Mouse (Mus musculus): ENCODE data around the gene Gm3238. TPM values are rescaled to one million over a fixed set of nuclear protein-coding genes. Genes with fewer than 3 reads are reported as not detected.
"Not testable (repeated sequence)": the region's sequence is repeated elsewhere in the genome, so short reads cannot be mapped to it uniquely, and the experiment has no call there.

Gm3238 gene
- polyA plus RNA-seq, 1 experiment from 2014 or later = not detected

GRCm38 (mm10) chr10:77769727-77770126 is 1.4 kb downstream of the Gm3238 start:
- Histone ChIP-seq H3K4me2 (replicated peaks; ENCODE audit: low read depth, low read length) (no peak overlapping the region), H3K27ac (ENCODE audit: low read length) (no peak overlapping the region), H3K9me3 (ENCODE audit: control insufficient read depth, low read depth, low read length) (no peaks in the 10 kb centered on the region), H3K36me3 (ENCODE audit: control insufficient read depth, insufficient read depth, low read length) (no peaks in the 10 kb centered on the region), H3K4me1 (ENCODE audit: control insufficient read depth, insufficient read depth, low read length) (no peaks in the 10 kb centered on the region), H3K27me3 (ENCODE audit: control insufficient read depth, insufficient read depth, low read length) (no peaks in the 10 kb centered on the region), H3K9ac (replicated peaks; ENCODE audit: low read depth, low read length) (no peak overlapping the region), H3K4me3 (ENCODE audit: low read depth, low read length) (no peak overlapping the region)
- no peak for ATAC-seq (ENCODE audit: insufficient number of reproducible peaks, insufficient read depth, low FRiP score, low read depth)
- 56% methylated on average over 1 of the region's 1 CpGs for WGBS

DNA sequence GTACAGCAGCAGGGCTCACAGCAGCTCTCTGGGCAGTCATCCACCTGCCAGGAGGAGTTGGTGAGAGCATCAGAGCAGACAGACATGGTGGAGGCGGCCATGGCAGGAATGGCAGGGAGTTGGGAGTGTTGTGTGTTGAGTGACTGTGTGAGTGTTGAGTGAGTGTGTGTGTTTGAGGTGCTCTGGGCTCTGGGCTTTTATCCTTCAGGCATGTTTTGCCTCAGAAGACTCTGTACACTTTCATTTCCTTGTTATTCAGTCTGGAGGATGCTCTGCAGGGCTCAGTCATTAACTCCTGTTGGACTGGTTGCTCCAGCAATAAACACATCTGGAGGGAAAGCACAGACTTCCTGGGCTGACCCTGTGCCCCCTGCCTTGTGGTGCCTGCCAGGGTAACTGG is 11.5 kb downstream of the Gm3238 start, which contains the start of gene Gm3233:
Gene Gm3233, minus strand, starts transcription at position 101 of the 400 bp plus-strand sequence.
- not testable (repeated sequence) for H3K9ac ChIP-seq (replicated peaks; ENCODE audit: low read depth, low read length); H3K27ac ChIP-seq (ENCODE audit: low read length); H3K4me2 ChIP-seq (replicated peaks; ENCODE audit: low read depth, low read length); H3K4me3 ChIP-seq (ENCODE audit: low read depth, low read length); H3K27me3 ChIP-seq (ENCODE audit: control insufficient read depth, insufficient read depth, low read length); H3K4me1 ChIP-seq (ENCODE audit: control insufficient read depth, insufficient read depth, low read length); H3K9me3 ChIP-seq (ENCODE audit: control insufficient read depth, low read depth, low read length); H3K36me3 ChIP-seq (ENCODE audit: control insufficient read depth, insufficient read depth, low read length); ATAC-seq (ENCODE audit: insufficient number of reproducible peaks, insufficient read depth, low FRiP score, low read depth)
- WGBS = no CpG with 5 or more reads among the region's 1 CpGs

DNA sequence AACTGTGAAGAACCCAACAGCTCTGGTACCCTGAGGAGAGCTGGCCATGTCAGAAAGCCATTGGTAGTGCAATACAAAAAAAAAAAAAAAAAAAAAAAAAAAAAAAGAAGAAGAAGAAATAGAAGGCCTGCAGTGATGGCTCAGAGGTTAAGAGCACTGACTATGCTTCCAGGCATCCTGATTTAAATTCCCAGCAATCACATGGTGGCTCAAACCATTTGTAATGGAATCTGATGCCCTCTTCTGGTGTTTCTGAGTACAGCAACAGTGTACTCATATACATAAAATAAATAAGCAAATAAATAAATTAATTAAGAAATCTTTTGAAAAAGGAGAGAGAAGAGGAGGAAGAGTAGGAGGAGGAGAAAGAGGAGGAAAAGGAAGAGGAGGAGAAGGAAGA is 17.7 kb downstream of the Gm3238 start:
- no peak overlapping the region for H3K4me3 ChIP-seq (ENCODE audit: low read depth, low read length)
- ATAC-seq (ENCODE audit: insufficient number of reproducible peaks, insufficient read depth, low FRiP score, low read depth) = no peak
- H3K27ac ChIP-seq (ENCODE audit: low read length) = no peak overlapping the region

GRCm38 (mm10) chr10:77752312-77752711 is 18.8 kb downstream of the Gm3238 start:
- H3K9ac ChIP-seq (replicated peaks; ENCODE audit: low read depth, low read length); H3K4me1 ChIP-seq (ENCODE audit: control insufficient read depth, insufficient read depth, low read length); H3K36me3 ChIP-seq (ENCODE audit: control insufficient read depth, insufficient read depth, low read length); H3K4me3 ChIP-seq (ENCODE audit: low read depth, low read length); H3K9me3 ChIP-seq (ENCODE audit: control insufficient read depth, low read depth, low read length); ATAC-seq (ENCODE audit: insufficient number of reproducible peaks, insufficient read depth, low FRiP score, low read depth); H3K27ac ChIP-seq (ENCODE audit: low read length); H3K27me3 ChIP-seq (ENCODE audit: control insufficient read depth, insufficient read depth, low read length); H3K4me2 ChIP-seq (replicated peaks; ENCODE audit: low read depth, low read length): not testable (repeated sequence)
- 59% methylated on average over 3 of the region's 3 CpGs for WGBS

More for the DNA sequence above, 17.7 kb downstream of the Gm3238 start:
- no peaks in the 10 kb centered on the region for H3K27me3 ChIP-seq (ENCODE audit: control insufficient read depth, insufficient read depth, low read length)
- no peaks in the 10 kb centered on the region for H3K36me3 ChIP-seq (ENCODE audit: control insufficient read depth, insufficient read depth, low read length)
- no peaks in the 10 kb centered on the region for H3K9me3 ChIP-seq (ENCODE audit: control insufficient read depth, low read depth, low read length)
- no peaks in the 10 kb centered on the region for H3K4me1 ChIP-seq (ENCODE audit: control insufficient read depth, insufficient read depth, low read length)
- H3K9ac ChIP-seq (replicated peaks; ENCODE audit: low read depth, low read length) = no peak overlapping the region
- H3K4me2 ChIP-seq (replicated peaks; ENCODE audit: low read depth, low read length) = no peak overlapping the region

DNA sequence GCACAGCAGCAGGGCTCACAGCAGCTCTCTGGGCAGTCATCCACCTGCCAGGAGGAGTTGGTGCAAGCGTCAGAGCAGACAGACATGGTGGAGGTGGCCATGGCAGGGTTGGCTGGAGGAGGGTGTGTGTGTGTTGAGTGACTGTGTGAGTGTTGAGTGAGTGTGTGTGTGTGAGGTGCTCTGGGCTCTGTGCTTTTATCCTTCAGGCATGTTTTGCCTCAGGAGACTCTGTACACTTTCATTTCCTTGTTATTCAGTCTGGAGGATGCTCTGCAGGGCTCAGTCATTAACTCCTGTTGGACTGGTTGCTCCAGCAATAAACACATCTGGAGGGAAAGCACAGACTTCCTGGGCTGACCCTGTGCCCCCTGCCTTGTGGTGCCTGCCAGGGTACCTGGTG is 19.9 kb downstream of the Gm3238 start, which contains the start of gene Gm9736:
Gene Gm9736, minus strand, starts transcription at position 101 of the 400 bp plus-strand sequence.
- not testable (repeated sequence) for H3K4me2 ChIP-seq (replicated peaks; ENCODE audit: low read depth, low read length); H3K27me3 ChIP-seq (ENCODE audit: control insufficient read depth, insufficient read depth, low read length); H3K9me3 ChIP-seq (ENCODE audit: control insufficient read depth, low read depth, low read length); H3K36me3 ChIP-seq (ENCODE audit: control insufficient read depth, insufficient read depth, low read length); H3K4me3 ChIP-seq (ENCODE audit: low read depth, low read length); H3K4me1 ChIP-seq (ENCODE audit: control insufficient read depth, insufficient read depth, low read length); ATAC-seq (ENCODE audit: insufficient number of reproducible peaks, insufficient read depth, low FRiP score, low read depth); H3K27ac ChIP-seq (ENCODE audit: low read length); H3K9ac ChIP-seq (replicated peaks; ENCODE audit: low read depth, low read length)
- 40% methylated on average over 1 of the region's 1 CpGs for WGBS

GRCm38 (mm10) chr10:77750686-77751085 is 20.4 kb downstream of the Gm3238 start:
- WGBS = 79% methylated on average over 1 of the region's 1 CpGs
- H3K4me2 ChIP-seq (replicated peaks; ENCODE audit: low read depth, low read length); H3K9me3 ChIP-seq (ENCODE audit: control insufficient read depth, low read depth, low read length); H3K4me3 ChIP-seq (ENCODE audit: low read depth, low read length); H3K27ac ChIP-seq (ENCODE audit: low read length); H3K4me1 ChIP-seq (ENCODE audit: control insufficient read depth, insufficient read depth, low read length); H3K36me3 ChIP-seq (ENCODE audit: control insufficient read depth, insufficient read depth, low read length); H3K9ac ChIP-seq (replicated peaks; ENCODE audit: low read depth, low read length); ATAC-seq (ENCODE audit: insufficient number of reproducible peaks, insufficient read depth, low FRiP score, low read depth); H3K27me3 ChIP-seq (ENCODE audit: control insufficient read depth, insufficient read depth, low read length): not testable (repeated sequence)

DNA sequence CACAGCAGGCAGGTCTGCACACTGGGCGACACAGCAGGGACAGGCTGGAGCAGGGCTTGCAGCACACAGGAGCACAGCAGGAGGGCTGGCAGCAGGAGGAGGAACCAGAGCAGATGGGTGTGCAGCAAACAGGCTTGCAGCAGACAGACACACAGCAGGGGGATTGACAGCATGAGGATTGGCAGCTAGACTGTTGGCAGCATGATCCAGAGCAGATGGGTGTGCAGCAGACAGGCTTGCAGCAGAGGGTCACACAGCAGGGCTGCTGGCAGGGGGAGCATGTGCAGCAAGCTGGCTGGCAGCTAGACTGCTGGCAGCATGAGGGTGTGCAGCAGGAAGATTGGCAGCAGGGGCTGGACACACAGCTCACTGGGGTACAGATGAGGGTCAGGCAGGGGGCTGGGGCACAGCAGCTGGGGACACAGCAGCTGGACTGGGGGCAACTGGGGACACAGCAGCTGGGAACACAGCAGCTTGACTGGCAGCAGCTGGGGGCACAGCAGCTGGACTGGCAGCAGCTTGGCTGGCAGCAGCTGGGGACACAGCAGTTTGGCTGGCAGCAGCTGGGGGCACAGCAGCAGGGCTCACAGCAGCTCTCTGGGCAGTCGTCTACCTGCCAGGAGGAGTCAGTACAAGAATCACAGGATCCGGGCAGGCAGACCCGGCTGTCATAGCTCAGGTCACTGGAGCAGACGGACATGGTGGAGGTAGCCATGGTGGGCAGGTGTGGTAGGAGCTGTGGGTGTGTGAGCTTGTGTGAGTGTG is 29.0 kb downstream of the Gm3238 start, which contains the start of gene Gm18596:
Gene Gm18596, minus strand, starts transcription at position 715 of the 765 bp plus-strand sequence.
- H3K4me2 ChIP-seq (replicated peaks; ENCODE audit: low read depth, low read length); H3K9ac ChIP-seq (replicated peaks; ENCODE audit: low read depth, low read length): not testable (repeated sequence)

GRCm38 (mm10) chr10:77738929-77739328 is 32.2 kb downstream of the Gm3238 start:
- Histone ChIP-seq H3K27me3 (ENCODE audit: control insufficient read depth, insufficient read depth, low read length) (no peaks in the 10 kb centered on the region), H3K36me3 (ENCODE audit: control insufficient read depth, insufficient read depth, low read length) (no peaks in the 10 kb centered on the region), H3K27ac (ENCODE audit: low read length) (no peak overlapping the region), H3K9ac (replicated peaks; ENCODE audit: low read depth, low read length) (no peak overlapping the region), H3K4me2 (replicated peaks; ENCODE audit: low read depth, low read length) (no peak overlapping the region), H3K9me3 (ENCODE audit: control insufficient read depth, low read depth, low read length) (peaks cover 7% of the 10 kb centered on the region; the same call in 1 of the 2 replicates), H3K4me3 (ENCODE audit: low read depth, low read length) (no peak overlapping the region), H3K4me1 (ENCODE audit: control insufficient read depth, insufficient read depth, low read length) (no peaks in the 10 kb centered on the region)
- no peak for ATAC-seq (ENCODE audit: insufficient number of reproducible peaks, insufficient read depth, low FRiP score, low read depth)
- WGBS = 90% methylated on average over 4 of the region's 4 CpGs

More for the DNA sequence above, 29.0 kb downstream of the Gm3238 start, which contains the start of gene Gm18596:
- H3K36me3 ChIP-seq (ENCODE audit: control insufficient read depth, insufficient read depth, low read length); H3K4me3 ChIP-seq (ENCODE audit: low read depth, low read length); ATAC-seq (ENCODE audit: insufficient number of reproducible peaks, insufficient read depth, low FRiP score, low read depth); H3K27ac ChIP-seq (ENCODE audit: low read length); H3K27me3 ChIP-seq (ENCODE audit: control insufficient read depth, insufficient read depth, low read length); H3K9me3 ChIP-seq (ENCODE audit: control insufficient read depth, low read depth, low read length); H3K4me1 ChIP-seq (ENCODE audit: control insufficient read depth, insufficient read depth, low read length): not testable (repeated sequence)
- WGBS = 55% methylated on average over 4 of the region's 5 CpGs
